Mouse (Mus musculus): ENCODE results near the gene Nkx2-4.

Nkx2-4 gene

GRCm38 (mm10) chr2:147085072-147085870 lies at the start of gene Nkx2-4:
TSS of gene Nkx2-4 (minus strand) at chr2:147085445.
- no peak for DNase-seq

- DNase-seq: no peak
Measured at GRCm38 (mm10) chr2:147127366-147127765, 42.1 kb upstream of the Nkx2-4 start.

GRCm38 (mm10) chr2:147119736-147120135 lies 34.5 kb upstream of the Nkx2-4 start:
- DNase-seq: no peak

GRCm38 (mm10) chr2:147086441-147086840 lies 1.2 kb upstream of the Nkx2-4 start:
- DNase-seq: no peak

- DNase-seq: no peak
Measured at GRCm38 (mm10) chr2:147085937-147086336, 692 bp upstream of the Nkx2-4 start.

- DNase-seq: no peak
Measured at GRCm38 (mm10) chr2:147084366-147085071, 726 bp downstream of the Nkx2-4 start.

- peak; percentile 8 to 13 for DNase-seq
Measured at GRCm38 (mm10) chr2:147083471-147084365, 1.5 kb downstream of the Nkx2-4 start.

GRCm38 (mm10) chr2:147082391-147082790 lies 2.9 kb downstream of the Nkx2-4 start:
- DNase-seq: no peak

GRCm38 (mm10) chr2:147074399-147074798 lies 10.8 kb downstream of the Nkx2-4 start:
- no peak for DNase-seq

GRCm38 (mm10) chr2:147073962-147074361 lies 11.3 kb downstream of the Nkx2-4 start:
- DNase-seq: no peak

- DNase-seq: no peak
Measured at GRCm38 (mm10) chr2:147070305-147070704, 14.9 kb downstream of the Nkx2-4 start.

GRCm38 (mm10) chr2:147069077-147069476 lies 16.2 kb downstream of the Nkx2-4 start:
- no peak for DNase-seq

GRCm38 (mm10) chr2:147067480-147068246 lies 17.6 kb downstream of the Nkx2-4 start:
- DNase-seq: no peak

- no peak for DNase-seq
Measured at GRCm38 (mm10) chr2:147053229-147053892, 31.9 kb downstream of the Nkx2-4 start.

- no peak for DNase-seq
Measured at GRCm38 (mm10) chr2:147047051-147047450, 38.2 kb downstream of the Nkx2-4 start.

GRCm38 (mm10) chr2:147035864-147036263 lies 49.4 kb downstream of the Nkx2-4 start:
- DNase-seq: no peak

All from spleen, adult 18-20 months (tissue).